Mouse (Mus musculus): ENCODE data around the gene Elmo2. TPM values are rescaled to one million over a fixed set of nuclear protein-coding genes. Genes with fewer than 3 reads are reported as not detected.
A peak's percentile ranks its signal among the peaks of the same experiment; 100 is the strongest.

The Elmo2 gene
- total RNA-seq (2012; rRNA removed) (11.7 and 13.2 TPM in 2 replicates), total RNA-seq (2014; rRNA removed) (9.0 and 9.6 TPM in 2 replicates), polyA plus RNA-seq (2012; ENCODE audit: insufficient read length, low read depth) (8.4 and 10.1 TPM in 2 replicates)

DNA sequence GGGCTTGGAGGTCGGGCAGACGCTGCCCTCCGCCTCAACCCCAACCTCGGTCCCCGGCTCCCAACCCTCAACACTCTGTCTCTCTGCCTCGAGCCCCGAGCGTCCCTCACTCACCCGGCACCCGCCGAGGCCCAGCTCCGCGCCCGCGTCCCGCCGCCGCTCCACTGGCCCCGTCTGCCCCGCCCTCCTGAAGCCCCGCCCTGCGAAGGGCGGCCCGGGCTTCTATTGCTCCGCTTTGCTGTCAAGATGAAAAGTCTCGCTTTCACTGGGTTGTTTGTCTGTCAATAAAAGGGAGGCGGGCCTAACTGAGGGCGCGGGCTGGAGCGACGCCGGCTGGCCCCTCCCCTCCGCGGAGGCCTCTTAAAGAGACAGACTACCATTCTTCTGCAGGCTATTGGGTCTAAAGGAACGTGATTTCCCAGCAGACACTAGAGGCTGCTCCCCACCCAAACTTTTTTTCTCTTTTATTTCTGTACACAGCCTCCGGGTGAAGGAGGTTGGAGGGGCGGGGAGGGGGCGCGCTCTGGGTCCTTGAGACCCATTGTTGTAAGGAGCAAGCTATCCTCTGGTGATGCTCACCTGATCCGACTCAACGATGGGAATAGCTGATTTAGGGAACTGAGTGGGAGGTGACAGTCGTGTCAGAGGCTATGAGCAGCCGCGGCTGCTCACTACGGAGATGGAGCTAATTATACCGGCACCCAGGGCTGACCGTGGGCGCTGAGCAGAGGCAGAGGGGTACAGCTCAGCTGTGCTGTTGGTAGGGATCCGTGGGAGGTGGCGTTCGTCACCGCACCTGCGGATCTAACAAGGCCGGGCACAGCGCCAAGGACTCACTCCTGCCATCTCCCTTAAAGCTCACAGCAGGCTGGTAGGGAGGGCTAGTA lies at the start of gene Elmo2:
TSS of gene Elmo2 (minus strand) at position 176 of the 887 bp plus-strand sequence.
- TF ChIP-seq TCF12 (IDR thresholded peaks at IDR 0.05; ENCODE audit: low read depth, low read length) (peak; percentile 72), KAT2A (IDR thresholded peaks at IDR 0.05; ENCODE audit: insufficient replicate concordance, low read length) (0 out of 2 replicates have a peak, but pooled peaks have one; percentile 59), USF1 (IDR thresholded peaks at IDR 0.05; ENCODE audit: low read depth, low read length) (no peak), MAZ (IDR thresholded peaks at IDR 0.05; ENCODE audit: low read depth, low read length) (peak; percentile 92), NELFE (IDR thresholded peaks at IDR 0.05; ENCODE audit: low read depth, low read length) (peak; percentile 57; the same call in 1 of the 2 replicates), CHD1 (IDR thresholded peaks at IDR 0.05; ENCODE audit: low read depth, low read length) (no peak), TBP (conservative IDR thresholded peaks at IDR 0.05; ENCODE audit: low read depth, low read length) (no peak), RAD21 (IDR thresholded peaks at IDR 0.05; ENCODE audit: low read depth, low read length) (no peak), BHLHE40 (IDR thresholded peaks at IDR 0.05; ENCODE audit: low read depth, low read length) (peak; percentile 86), JUN (IDR thresholded peaks at IDR 0.05; ENCODE audit: insufficient read depth, low read depth, low read length) (no peak), RCOR1 (conservative IDR thresholded peaks at IDR 0.05; ENCODE audit: low read depth, low read length) (no peak), MXI1 (IDR thresholded peaks at IDR 0.05; ENCODE audit: low read depth, low read length) (peak; percentile 56), USF2 (conservative IDR thresholded peaks at IDR 0.05; ENCODE audit: low read depth, low read length) (no peak), GABPA (IDR thresholded peaks at IDR 0.05; ENCODE audit: insufficient replicate concordance, low read depth, low read length) (no peak), E2F4 (IDR thresholded peaks at IDR 0.05; ENCODE audit: insufficient replicate concordance, low read depth, low read length) (peak; percentile 64; the same call in 1 of the 2 replicates), MYC (IDR thresholded peaks at IDR 0.05; ENCODE audit: low read depth, low read length) (no peak), POLR2A (IDR thresholded peaks at IDR 0.05; ENCODE audit: low read depth, low read length) (peak; percentile 72), ELF1 (IDR thresholded peaks at IDR 0.05; ENCODE audit: low read depth, low read length) (peak; percentile 51; the same call in 1 of the 2 replicates), PAX5 (IDR thresholded peaks at IDR 0.05; ENCODE audit: low read length) (no peak), ZNF384 (IDR thresholded peaks at IDR 0.05; ENCODE audit: low read depth, low read length) (peak; percentile 74; the same call in 1 of the 2 replicates), CTCF (conservative IDR thresholded peaks at IDR 0.05 in 1 of 2, IDR thresholded peaks at IDR 0.05 in 1 of 2; ENCODE audit: low read depth in 2 of 2, low read length in 2 of 2) (no peak), SIN3A (IDR thresholded peaks at IDR 0.05; ENCODE audit: low read length) (peak; percentile 46), HCFC1 (IDR thresholded peaks at IDR 0.05; ENCODE audit: low read depth, low read length) (peak; percentile 65), MAX (IDR thresholded peaks at IDR 0.05; ENCODE audit: low read length) (peak; percentile 17; the same call in 1 of the 2 replicates), ZMIZ1 (IDR thresholded peaks at IDR 0.05; ENCODE audit: low read depth, low read length) (peak; percentile 61), UBTF (IDR thresholded peaks at IDR 0.05; ENCODE audit: low read depth, low read length) (no peak; the same call in 1 of the 2 replicates), JUND (conservative IDR thresholded peaks at IDR 0.05; ENCODE audit: low read depth, low read length) (no peak), NRF1 (IDR thresholded peaks at IDR 0.05; ENCODE audit: low read depth, low read length) (no peak), EP300 (IDR thresholded peaks at IDR 0.05; ENCODE audit: low read length) (no peak), IRF4 (IDR thresholded peaks at IDR 0.05; ENCODE audit: low read depth, low read length) (no peak), CHD2 (IDR thresholded peaks at IDR 0.05; ENCODE audit: low read length) (peak; percentile 96), SMC3 (IDR thresholded peaks at IDR 0.05; ENCODE audit: low read depth, low read length) (no peak), POLR2AphosphoS2 (IDR thresholded peaks at IDR 0.05; ENCODE audit: low read depth, low read length) (no peak)
- H3K9me3 ChIP-seq (replicated peaks; ENCODE audit: low read length) = peaks cover 4% of the 10 kb centered on the region
- H3K36me3 ChIP-seq (replicated peaks in 1 of 2; ENCODE audit: control insufficient read depth in 1 of 2, insufficient read depth in 1 of 2, low read length in 1 of 2) = peaks cover 2 to 15% of the 10 kb centered on the region in 2 experiments
- DNase-seq (ENCODE audit: extremely low read depth) = peak; percentile 97
- peak within 1 kb of the TSS; percentile 51 for H3K9ac ChIP-seq (ENCODE audit: insufficient read depth, low read depth)
- H3K4me3 ChIP-seq (replicated peaks in 1 of 3; ENCODE audit: low read depth in 2 of 3, low read length in 2 of 3, poor library complexity in 1 of 3) = peak within 1 kb of the TSS; percentile 70 to 85 (median 76)
- H3K79me2 ChIP-seq (replicated peaks; ENCODE audit: control insufficient read depth, extremely low read depth, insufficient read depth, poor library complexity, severe bottlenecking) = no peaks in the 10 kb centered on the region
- peaks cover 9 to 21% of the 10 kb centered on the region in 2 experiments for H3K4me1 ChIP-seq (ENCODE audit: control insufficient read depth in 1 of 2, insufficient read depth in 2 of 2)
- peaks cover 23% of the 10 kb centered on the region for H3K27me3 ChIP-seq (replicated peaks)
- in situ Hi-C loops (cut with MboI; ENCODE audit: low pct_ligation_motif_present, low pct_unique_long_range_greater_than_20kb, low sequenced_read_pairs) = no loop called here
- H3K27ac ChIP-seq (ENCODE audit: insufficient read depth, low read depth) = no peak within 1 kb of the TSS
- H3K4me2 ChIP-seq (ENCODE audit: insufficient read depth, low read depth, poor library complexity, severe bottlenecking) = peak within 1 kb of the TSS; percentile 53
- dilution Hi-C loops (cut with MboI; ENCODE audit: extremely low pct_ligation_motif_present, extremely low pct_unique_long_range_greater_than_20kb, low sequenced_read_pairs) = no loop called here
